Mouse (Mus musculus) adrenal gland, postnatal 36 days (tissue): Measurements from ENCODE around the gene Mylpf. TPM values are rescaled to one million over a fixed set of nuclear protein-coding genes. Genes with fewer than 3 reads are reported as not detected.

ENCODE experiments used
- DNase-seq, 2 experiments: peaks; one replicate each; pipeline ENCODE4 v3.0.0; 2021; ENCODE audit warnings: mixed read lengths in 1 of 2
- total RNA-seq, 2 experiments: library from RNA; stranded (reverse); gene quantifications; 2 replicates each; pipeline ENCODE4 v1.2.3; 2021

The Mylpf gene
- total RNA-seq, 2 experiments from 2014 or later: 1.9 to 2.7 TPM

GRCm38 (mm10) chr7:127259186-127259905 lies 50.7 kb downstream of the Mylpf start:
- no peak for DNase-seq

- DNase-seq: peak; percentile 96 to 97
These were observed 51.8 kb downstream of the Mylpf start, which contains the start of gene Dctpp1 for GRCm38 (mm10) chr7:127260309-127261111. TSS of gene Dctpp1 (minus strand) at chr7:127260709.

- DNase-seq: no peak
These were observed 53.7 kb downstream of the Mylpf start for GRCm38 (mm10) chr7:127262218-127262961.

GRCm38 (mm10) chr7:127263526-127263925 lies 54.8 kb downstream of the Mylpf start:
- no peak for DNase-seq

Other genes starting within 250 kb of the Mylpf start
- gene Cdipt, start 233.0 kb upstream of the Mylpf start, total RNA-seq: 10 to 100 TPM; 85.1 to 93.1 TPM
- gene Cdiptos, start 232.8 kb upstream of the Mylpf start, total RNA-seq: under 1 TPM; 0.60 to 0.69 TPM
- gene Mvp, start 194.3 kb upstream of the Mylpf start, total RNA-seq: 100 to 1,000 TPM; 102 to 129 TPM
- 1 to 10 TPM in 1 of 2 experiments, not detected in 1; 3.0 TPM for gene Pagr1b, start 192.4 kb upstream of the Mylpf start, total RNA-seq
- 10 to 100 TPM in 1 of 2 experiments, 1 to 10 TPM in 1; 4.4 to 15.1 TPM for gene Pagr1a, start 191.5 kb upstream of the Mylpf start, total RNA-seq
- gene Gm42742, start 187.8 kb upstream of the Mylpf start, total RNA-seq: 10 to 100 TPM; 28.9 to 29.6 TPM
- gene Prrt2, start 187.7 kb upstream of the Mylpf start, total RNA-seq: 1 to 10 TPM; 1.9 to 2.9 TPM
- gene Maz, start 181.9 kb upstream of the Mylpf start, total RNA-seq: 100 to 1,000 TPM; 120 to 126 TPM
- gene Kif22, start 166.4 kb upstream of the Mylpf start, total RNA-seq: 1 to 10 TPM; 5.7 to 6.8 TPM
- not detected for gene Zg16, start 121.6 kb upstream of the Mylpf start, total RNA-seq
- gene AI467606, start 117.5 kb upstream of the Mylpf start, total RNA-seq: 1 to 10 TPM in 1 of 2 experiments, under 1 TPM in 1; 0.89 to 1.1 TPM
- under 1 TPM; 0.26 to 0.40 TPM for gene Qprt, start 86.7 kb upstream of the Mylpf start, total RNA-seq
- 1 to 10 TPM in 1 of 2 experiments, under 1 TPM in 1; 0.70 to 1.3 TPM for gene Spn, start 71.1 kb upstream of the Mylpf start, total RNA-seq
- 10 to 100 TPM; 59.3 to 61.0 TPM for gene Cd2bp2, start 12.8 kb upstream of the Mylpf start, total RNA-seq
- 10 to 100 TPM; 40.7 to 48.4 TPM for gene Tbc1d10b, start 422 bp upstream of the Mylpf start, total RNA-seq
- 10 to 100 TPM; 10.1 to 11.9 TPM for gene Zfp553, start 24.2 kb downstream of the Mylpf start, total RNA-seq
- 1 to 10 TPM; 5.6 to 7.9 TPM for gene Sept1, start 24.2 kb downstream of the Mylpf start, total RNA-seq
- gene Zfp771, start 35.4 kb downstream of the Mylpf start, total RNA-seq: 10 to 100 TPM; 28.0 to 34.2 TPM
- 10 to 100 TPM; 27.8 to 49.1 TPM for gene Dctpp1, start 51.8 kb downstream of the Mylpf start, total RNA-seq
- gene Sephs2, start 65.2 kb downstream of the Mylpf start, total RNA-seq: 100 to 1,000 TPM in 1 of 2 experiments, 10 to 100 TPM in 1; 65.9 to 128 TPM
- 1 to 10 TPM; 1.1 to 1.8 TPM for gene Itgal, start 87.4 kb downstream of the Mylpf start, total RNA-seq
- 10 to 100 TPM; 25.9 to 26.1 TPM for gene Zfp768, start 136.7 kb downstream of the Mylpf start, total RNA-seq
- gene Zfp747, start 167.2 kb downstream of the Mylpf start, total RNA-seq: 10 to 100 TPM; 10.7 to 12.2 TPM
- 1 to 10 TPM; 4.7 to 5.2 TPM for gene 9130019O22Rik, start 178.3 kb downstream of the Mylpf start, total RNA-seq
- gene E430018J23Rik, start 184.7 kb downstream of the Mylpf start, total RNA-seq: 1 to 10 TPM; 8.7 to 9.9 TPM
- gene Zfp764, start 197.9 kb downstream of the Mylpf start, total RNA-seq: 1 to 10 TPM; 6.4 to 7.9 TPM
- gene Zfp688, start 213.2 kb downstream of the Mylpf start, total RNA-seq: 10 to 100 TPM; 12.7 to 12.8 TPM
- 1 to 10 TPM; 3.8 to 4.4 TPM for gene Zfp689, start 240.3 kb downstream of the Mylpf start, total RNA-seq